Mouse (Mus musculus) thymus, adult 2 months (tissue): ENCODE results near the gene Rgs10.

Source experiments
- CTCF ChIP-seq: fragments of 200-500 bp; IDR thresholded peaks from 2 replicates; pipeline ENCODE4 v1.5.1; 2012; ENCODE audit warnings: mild to moderate bottlenecking, control low read depth, low read length, moderate library complexity, borderline replicate concordance; ENCODE audit not compliant: control insufficient read depth, poor library complexity, insufficient read depth; ENCODE audit errors: extremely low read depth
- POLR2A ChIP-seq: fragments of 200-500 bp; IDR thresholded peaks from 2 replicates; pipeline ENCODE4 v1.6.1; 2012; ENCODE audit warnings: mild to moderate bottlenecking, low read length, control low read depth, moderate library complexity; ENCODE audit not compliant: control insufficient read depth, poor library complexity, insufficient read depth; ENCODE audit errors: extremely low read depth

DNA sequence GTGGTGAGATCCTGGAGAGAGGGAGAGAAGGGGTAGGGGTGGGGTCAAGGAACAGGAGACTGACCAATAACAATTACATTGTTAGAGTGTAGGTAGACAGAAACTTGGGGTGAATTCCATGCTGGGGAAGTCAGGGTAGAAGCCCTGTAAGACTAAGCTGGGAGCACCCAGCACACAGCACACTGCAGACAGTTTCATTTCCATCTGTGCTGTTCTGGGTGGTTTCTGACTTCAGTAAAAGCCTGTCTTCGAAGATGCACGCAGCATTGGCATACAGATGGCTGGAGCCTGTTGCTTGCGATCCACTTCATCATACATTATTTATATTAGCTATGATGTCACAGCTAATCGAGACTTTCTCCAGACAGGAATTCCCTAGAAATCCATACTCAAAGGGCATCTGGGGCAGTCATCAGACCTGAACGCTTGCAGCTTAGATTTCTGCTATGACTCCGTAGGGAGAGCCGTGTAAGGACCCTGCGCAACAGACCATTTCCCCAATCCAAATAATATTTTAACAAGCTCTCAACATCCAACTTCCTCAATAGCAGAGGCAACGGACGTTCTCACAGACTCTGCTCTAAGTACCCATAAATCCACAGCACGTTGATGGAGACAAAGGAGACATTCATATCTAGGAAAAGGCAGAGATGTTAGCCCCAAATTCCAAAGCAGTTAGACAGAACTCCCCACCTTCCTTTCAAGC lies 7.7 kb downstream of the Rgs10 start:
- TF ChIP-seq POLR2A (no peak), CTCF (no peak)
